In genomic region chr5:132452381-132452780, GRCm38 (mm10) we compare ENCODE assay signal across 10 mouse cellular contexts.
"Had no signal": no experiment of that assay in that cellular context is flagged by ENCODE, and none has a peak within 500 bp of the region (broad histone marks: within the 10 kb centered on the region; RNA-seq: fewer than 3 reads in every experiment).

No protein-coding gene starts in this region.

- H3K9me3 ChIP-seq: limb, embryonic 10.5 days; liver, embryonic 15.5 days; neural tube, embryonic 12.5 days had no signal

- H3K4me2 ChIP-seq: liver, embryonic 11.5 days; liver, embryonic 15.5 days; neural tube, embryonic 12.5 days had no signal

- DNase-seq: lung, adult 2 months; lung, postnatal 36 days; midbrain, embryonic 14.5 days; thymus, postnatal 36 days had no signal

- ATAC-seq: lung, postnatal 0 days had no signal

- H3K4me3 ChIP-seq: left cerebral cortex, adult 2 months; limb, embryonic 10.5 days; liver, embryonic 15.5 days; neural tube, embryonic 12.5 days had no signal

- H3K36me3 ChIP-seq: limb, embryonic 10.5 days; liver, embryonic 15.5 days; neural tube, embryonic 12.5 days had no signal

- H3K9ac ChIP-seq: liver, embryonic 15.5 days; neural tube, embryonic 12.5 days had no signal

- H3K27ac ChIP-seq: left cerebral cortex, adult 2 months; limb, embryonic 10.5 days; liver, embryonic 15.5 days; neural tube, embryonic 12.5 days had no signal

- H3K27me3 ChIP-seq: liver, embryonic 15.5 days; neural tube, embryonic 12.5 days had no signal
